Mouse (Mus musculus) myocyte (in vitro differentiated cells): ENCODE measurements around the gene Scn3b.

Source experiments
- MAX ChIP-seq: IDR thresholded peaks from one replicate; pipeline ENCODE4 v1.6.1; 2011; ENCODE audit warnings: low read depth, mild to moderate bottlenecking, control low read depth
- POLR2A ChIP-seq: IDR thresholded peaks from one replicate; pipeline ENCODE4 v1.6.1; 2011; ENCODE audit warnings: low read depth, mild to moderate bottlenecking, control low read depth, moderate library complexity; ENCODE audit not compliant: insufficient read length
- TCF3 ChIP-seq: IDR thresholded peaks from one replicate; pipeline ENCODE4 v1.6.1; 2011; ENCODE audit warnings: low read depth, control low read depth; ENCODE audit not compliant: insufficient read length

GRCm38 (mm10) chr9:40269880-40270279 is 863 bp downstream of the Scn3b start:
- TF ChIP-seq POLR2A (no peak), TCF3 (no peak), MAX (no peak)
